Mouse (Mus musculus): ENCODE results near the gene Pigr. TPM values are rescaled to one million over a fixed set of nuclear protein-coding genes. Genes with fewer than 3 reads are reported as not detected.

The Pigr gene
- total and polyA plus RNA-seq, 2 experiments = 517 to 633 TPM

DNA sequence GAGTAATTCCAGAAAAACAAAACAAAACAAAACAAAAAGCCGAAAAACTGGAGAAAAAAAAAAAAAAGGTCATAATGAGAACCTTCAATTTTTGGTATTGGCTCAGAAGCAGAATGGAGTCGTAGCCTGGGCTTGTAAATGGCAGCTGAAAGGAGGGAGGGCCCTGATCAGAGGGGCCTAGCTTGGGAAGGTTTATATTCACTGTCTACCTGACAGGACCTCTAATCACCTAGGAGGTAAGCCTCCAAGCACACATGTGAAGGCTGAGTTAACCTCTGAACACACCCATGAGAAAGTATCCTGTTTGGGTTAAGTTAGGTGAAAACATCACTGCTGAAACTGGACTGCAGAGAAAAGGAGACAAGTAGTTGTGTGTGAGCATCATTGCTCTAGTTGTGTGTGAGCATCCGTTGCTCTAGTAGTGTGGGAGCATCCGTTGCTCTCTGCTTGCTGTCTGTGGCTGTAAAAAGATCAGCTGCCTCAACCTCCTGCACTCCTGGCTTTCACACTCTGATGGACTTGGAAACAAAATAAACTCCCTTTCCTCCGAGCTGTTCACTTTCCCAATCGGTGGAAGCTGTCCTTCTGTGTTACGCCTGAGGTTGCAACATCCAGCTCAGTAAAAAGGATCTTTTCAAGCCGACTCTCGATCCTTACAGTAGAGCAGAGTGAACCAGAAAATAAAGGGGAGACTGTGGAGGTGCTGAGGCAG, 67.0 kb downstream of the Pigr start:
- no peak for TF ChIP-seq POLR2A (IDR thresholded peaks at IDR 0.05; ENCODE audit: extremely low read depth, insufficient read depth, low read length)
- no peak for TF ChIP-seq CTCF (IDR thresholded peaks at IDR 0.05; ENCODE audit: low read depth, low read length)
- H3K27ac ChIP-seq (replicated peaks; ENCODE audit: insufficient read depth, low read depth, low read length) = no peak overlapping the region
- no peaks in the 10 kb centered on the region for H3K36me3 ChIP-seq (ENCODE audit: control insufficient read depth, insufficient read depth, low read length)
- no peaks in the 10 kb centered on the region for H3K79me2 ChIP-seq (ENCODE audit: control insufficient read depth, insufficient read depth, low read length)
- no peaks in the 10 kb centered on the region for H3K4me1 ChIP-seq (ENCODE audit: control insufficient read depth, insufficient read depth, low read length)
- no peaks in the 10 kb centered on the region for H3K27me3 ChIP-seq (ENCODE audit: control insufficient read depth, insufficient read depth, low read length)
- 75% methylated on average over 9 of the region's 9 CpGs for WGBS
- H3K9ac ChIP-seq (ENCODE audit: low read depth, low read length) = no peak overlapping the region
- no peak for DNase-seq (ENCODE audit: extremely low read depth, low read depth, low spot score)
- H3K4me3 ChIP-seq (ENCODE audit: insufficient read depth, low read depth, low read length) = no peak overlapping the region

DNA sequence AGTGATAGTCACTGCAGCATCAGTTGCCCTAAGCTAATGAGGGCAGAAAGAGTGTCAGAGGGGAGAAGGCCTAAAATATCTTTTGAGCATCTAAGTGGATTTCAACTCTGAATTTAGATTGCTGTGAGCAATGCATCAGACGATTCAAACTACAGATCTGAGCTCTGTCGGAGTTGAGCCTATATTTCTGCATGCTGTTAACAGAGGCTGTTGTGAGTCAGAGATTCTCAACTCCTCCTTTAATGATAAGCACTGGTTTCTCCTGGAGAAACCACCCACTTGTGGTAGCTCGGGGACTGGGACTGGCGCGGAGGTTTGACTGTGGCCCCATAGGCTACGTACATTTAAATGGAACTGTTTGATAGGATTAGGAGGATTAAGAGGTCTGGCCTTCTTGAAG, 68.0 kb downstream of the Pigr start:
- H3K27ac ChIP-seq (replicated peaks; ENCODE audit: insufficient read depth, low read depth, low read length) = no peak overlapping the region
- no peak for TF ChIP-seq POLR2A (IDR thresholded peaks at IDR 0.05; ENCODE audit: extremely low read depth, insufficient read depth, low read length)
- TF ChIP-seq CTCF (IDR thresholded peaks at IDR 0.05; ENCODE audit: low read depth, low read length) = no peak
- H3K4me1 ChIP-seq (ENCODE audit: control insufficient read depth, insufficient read depth, low read length) = no peaks in the 10 kb centered on the region
- WGBS = 82% methylated on average over 6 of the region's 6 CpGs
- H3K9ac ChIP-seq (ENCODE audit: low read depth, low read length) = no peak overlapping the region
- H3K36me3 ChIP-seq (ENCODE audit: control insufficient read depth, insufficient read depth, low read length) = no peaks in the 10 kb centered on the region
- no peak for DNase-seq (ENCODE audit: extremely low read depth, low read depth, low spot score)
- H3K27me3 ChIP-seq (ENCODE audit: control insufficient read depth, insufficient read depth, low read length) = no peaks in the 10 kb centered on the region
- H3K79me2 ChIP-seq (ENCODE audit: control insufficient read depth, insufficient read depth, low read length) = no peaks in the 10 kb centered on the region
- H3K4me3 ChIP-seq (ENCODE audit: insufficient read depth, low read depth, low read length) = no peak overlapping the region

Other genes starting within 250 kb of the Pigr start
- gene Zp3r, start 197.1 kb upstream of the Pigr start, total RNA-seq (2014; rRNA removed) = not detected in 2 replicates
- gene Zp3r, start 197.1 kb upstream of the Pigr start, polyA plus RNA-seq (2012; rRNA removed) = not detected in 2 replicates
- gene C4bp, start 165.1 kb upstream of the Pigr start, total RNA-seq (2014; rRNA removed) = 368 and 394 TPM in 2 replicates
- 151 and 182 TPM in 2 replicates for gene C4bp, start 165.1 kb upstream of the Pigr start, polyA plus RNA-seq (2012; rRNA removed)
- 0.20 TPM in 1 of 2 replicates, not detected in the other for gene Gm29427, start 110.9 kb upstream of the Pigr start, total RNA-seq (2014; rRNA removed)
- not detected in 2 replicates for gene Gm29427, start 110.9 kb upstream of the Pigr start, polyA plus RNA-seq (2012; rRNA removed)
- gene Yod1, start 109.4 kb upstream of the Pigr start, total RNA-seq (2014; rRNA removed) = 8.9 and 9.0 TPM in 2 replicates
- gene Yod1, start 109.4 kb upstream of the Pigr start, polyA plus RNA-seq (2012; rRNA removed) = 1.3 and 1.4 TPM in 2 replicates
- gene Pfkfb2, start 97.4 kb upstream of the Pigr start, total RNA-seq (2014; rRNA removed) = 17.8 and 19.5 TPM in 2 replicates
- 5.3 and 8.5 TPM in 2 replicates for gene Pfkfb2, start 97.4 kb upstream of the Pigr start, polyA plus RNA-seq (2012; rRNA removed)
- gene AA986860, start 94.7 kb upstream of the Pigr start, total RNA-seq (2014; rRNA removed) = 0.65 and 0.74 TPM in 2 replicates
- 0.18 and 0.25 TPM in 2 replicates for gene AA986860, start 94.7 kb upstream of the Pigr start, polyA plus RNA-seq (2012; rRNA removed)
- 0.13 and 0.55 TPM in 2 replicates for gene Fcamr, start 25.8 kb upstream of the Pigr start, total RNA-seq (2014; rRNA removed)
- gene Fcamr, start 25.8 kb upstream of the Pigr start, polyA plus RNA-seq (2012; rRNA removed) = 0.09 TPM in 1 of 2 replicates, not detected in the other
- 0.09 and 0.54 TPM in 2 replicates for gene Fcmr, start 39.0 kb downstream of the Pigr start, total RNA-seq (2014; rRNA removed)
- 0.81 and 2.6 TPM in 2 replicates for gene Fcmr, start 39.0 kb downstream of the Pigr start, polyA plus RNA-seq (2012; rRNA removed)
- not detected in 2 replicates for gene Il24, start 60.8 kb downstream of the Pigr start, total RNA-seq (2014; rRNA removed)
- gene Il24, start 60.8 kb downstream of the Pigr start, polyA plus RNA-seq (2012; rRNA removed) = not detected in 2 replicates
- not detected in 2 replicates for gene Il20, start 84.8 kb downstream of the Pigr start, total RNA-seq (2014; rRNA removed)
- gene Il20, start 84.8 kb downstream of the Pigr start, polyA plus RNA-seq (2012; rRNA removed) = not detected in 2 replicates
- gene Il19, start 113.4 kb downstream of the Pigr start, total RNA-seq (2014; rRNA removed) = not detected in 2 replicates
- gene Il19, start 113.4 kb downstream of the Pigr start, polyA plus RNA-seq (2012; rRNA removed) = not detected in 2 replicates
- 0.28 and 1.7 TPM in 2 replicates for gene Il10, start 193.2 kb downstream of the Pigr start, total RNA-seq (2014; rRNA removed)
- not detected in 2 replicates for gene Il10, start 193.2 kb downstream of the Pigr start, polyA plus RNA-seq (2012; rRNA removed)

Measured in liver, adult 2 months (tissue).